Mouse (Mus musculus): ENCODE data around the gene Cox6a1. TPM values are rescaled to one million over a fixed set of nuclear protein-coding genes. Genes with fewer than 3 reads are reported as not detected.

Cox6a1 gene
- polyA plus RNA-seq, 1 experiment from 2014 or later = 912 TPM

DNA sequence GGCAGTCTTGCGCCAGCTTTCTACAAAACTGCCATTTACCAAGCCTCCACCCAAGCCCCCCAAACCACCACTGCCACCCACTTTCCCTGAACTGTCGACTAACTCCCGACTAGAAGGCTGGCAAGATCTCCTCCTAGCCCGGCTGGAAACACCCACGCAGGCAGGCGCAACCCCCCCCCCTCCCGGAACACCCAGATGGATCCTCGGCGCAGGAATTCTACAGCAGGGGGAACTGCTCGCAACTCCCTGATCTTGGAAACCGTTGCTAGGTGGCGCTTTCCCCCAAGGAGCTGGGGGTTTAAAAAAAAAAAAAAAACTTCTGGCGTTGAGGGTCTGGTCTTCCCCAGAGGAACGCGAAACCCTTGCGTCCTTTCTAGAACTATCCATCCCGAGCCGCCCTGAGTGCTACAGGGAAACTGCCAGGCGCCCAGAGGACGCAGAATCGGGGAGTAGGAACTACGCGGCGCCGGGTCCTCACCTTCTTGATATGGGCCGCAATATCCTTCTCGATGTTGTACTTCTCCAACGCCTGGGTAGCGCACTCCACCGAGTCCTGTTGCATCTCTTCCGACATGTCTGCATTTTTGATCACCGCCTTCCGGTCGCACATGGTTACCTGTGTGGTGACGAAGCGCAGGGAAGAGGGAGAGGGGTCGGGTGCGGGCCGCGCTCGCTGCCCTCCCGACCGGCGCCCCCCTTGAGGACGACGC lies 48.6 kb downstream of the Cox6a1 start:
- ATAC-seq (ENCODE audit: low read depth) (peak; percentile 0; the same call in 1 of the 2 replicates), DNase-seq (ENCODE audit: low spot score) (peak; percentile 93)
- WGBS = 1% methylated on average over 35 of the region's 46 CpGs
- H3K27me3 ChIP-seq (replicated peaks; ENCODE audit: control insufficient read depth, insufficient read depth, low read length) = no peaks in the 10 kb centered on the region
- peaks cover 10% of the 10 kb centered on the region for H3K4me1 ChIP-seq (ENCODE audit: control insufficient read depth, insufficient read depth, low read length)
- H3K4me3 ChIP-seq (ENCODE audit: low read depth, low read length) = peak overlapping the region; percentile 76
- peak overlapping the region; percentile 69 for H3K4me2 ChIP-seq (ENCODE audit: low read depth, low read length)
- peak overlapping the region; percentile 88 for H3K27ac ChIP-seq (replicated peaks; ENCODE audit: low read depth, low read length)
- peak overlapping the region; percentile 86 for H3K9ac ChIP-seq (ENCODE audit: low read depth, low read length)
- H3K36me3 ChIP-seq (ENCODE audit: control insufficient read depth, insufficient read depth, low read length) = peaks cover 39% of the 10 kb centered on the region
- no peaks in the 10 kb centered on the region for H3K9me3 ChIP-seq (ENCODE audit: control insufficient read depth, low read length)

DNA sequence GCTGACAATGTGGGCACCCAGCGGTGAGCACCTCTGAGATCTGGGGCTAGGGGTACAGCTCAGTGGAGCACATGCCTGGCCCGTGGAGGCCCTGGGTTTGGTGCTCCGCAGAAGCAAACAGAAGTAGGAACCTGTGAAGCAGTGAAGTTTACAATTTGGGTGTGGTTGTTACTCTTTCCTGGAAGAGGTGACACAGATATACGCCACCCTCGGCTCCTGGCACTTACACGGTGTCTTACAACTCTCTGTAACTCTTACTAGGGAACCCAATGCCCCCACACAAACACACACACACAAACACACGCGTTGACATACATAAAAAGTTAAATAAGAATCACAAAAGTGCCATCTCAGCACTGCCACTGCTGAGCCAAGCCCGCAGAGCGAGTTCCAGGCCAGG lies 52.4 kb downstream of the Cox6a1 start:
- 80% methylated on average over 10 of the region's 10 CpGs for WGBS
- Histone ChIP-seq H3K27me3 (replicated peaks; ENCODE audit: control insufficient read depth, insufficient read depth, low read length) (no peaks in the 10 kb centered on the region), H3K36me3 (ENCODE audit: control insufficient read depth, insufficient read depth, low read length) (peaks cover 50% of the 10 kb centered on the region), H3K4me3 (ENCODE audit: low read depth, low read length) (no peak overlapping the region), H3K27ac (replicated peaks; ENCODE audit: low read depth, low read length) (0 out of 2 replicates have a peak overlapping the region, but pooled peaks have one; percentile 21), H3K9me3 (ENCODE audit: control insufficient read depth, low read length) (no peaks in the 10 kb centered on the region), H3K4me2 (ENCODE audit: low read depth, low read length) (no peak overlapping the region), H3K4me1 (ENCODE audit: control insufficient read depth, insufficient read depth, low read length) (peaks cover 10% of the 10 kb centered on the region), H3K9ac (ENCODE audit: low read depth, low read length) (peak overlapping the region; percentile 30; the same call in 1 of the 2 replicates)
- no peak for ATAC-seq (ENCODE audit: low read depth)
- no peak for DNase-seq (ENCODE audit: low spot score)

Other genes with a start within 250 kb of the Cox6a1 start
- 28.5 and 28.7 TPM in 2 replicates for gene Acads, start 229.6 kb downstream of the Cox6a1 start, polyA plus RNA-seq (2014; fragmentation: Nextera tagmentation; extraction: Ambion mirVana)
- gene Unc119b, start 214.0 kb downstream of the Cox6a1 start, polyA plus RNA-seq (2014; fragmentation: Nextera tagmentation; extraction: Ambion mirVana) = 32.2 and 35.4 TPM in 2 replicates
- gene Mlec, start 190.8 kb downstream of the Cox6a1 start, polyA plus RNA-seq (2014; fragmentation: Nextera tagmentation; extraction: Ambion mirVana) = 69.8 and 72.9 TPM in 2 replicates
- 2.7 and 3.1 TPM in 2 replicates for gene Cabp1, start 154.6 kb downstream of the Cox6a1 start, polyA plus RNA-seq (2014; fragmentation: Nextera tagmentation; extraction: Ambion mirVana)
- gene Pop5, start 113.1 kb downstream of the Cox6a1 start, polyA plus RNA-seq (2014; fragmentation: Nextera tagmentation; extraction: Ambion mirVana) = 82.6 and 95.5 TPM in 2 replicates
- gene Rnf10, start 76.1 kb downstream of the Cox6a1 start, polyA plus RNA-seq (2014; fragmentation: Nextera tagmentation; extraction: Ambion mirVana) = 77.2 and 79.1 TPM in 2 replicates
- 39.0 and 41.9 TPM in 2 replicates for gene Coq5, start 69.3 kb downstream of the Cox6a1 start, polyA plus RNA-seq (2014; fragmentation: Nextera tagmentation; extraction: Ambion mirVana)
- gene Dynll1, start 48.0 kb downstream of the Cox6a1 start, polyA plus RNA-seq (2014; fragmentation: Nextera tagmentation; extraction: Ambion mirVana) = 1,629 and 1,828 TPM in 2 replicates
- gene Srsf9, start 21.8 kb downstream of the Cox6a1 start, polyA plus RNA-seq (2014; fragmentation: Nextera tagmentation; extraction: Ambion mirVana) = 203 and 230 TPM in 2 replicates
- 26.5 and 26.7 TPM in 2 replicates for gene Gatc, start 7.8 kb downstream of the Cox6a1 start, polyA plus RNA-seq (2014; fragmentation: Nextera tagmentation; extraction: Ambion mirVana)
- 48.5 and 51.3 TPM in 2 replicates for gene Triap1, start 7.8 kb downstream of the Cox6a1 start, polyA plus RNA-seq (2014; fragmentation: Nextera tagmentation; extraction: Ambion mirVana)
- gene Msi1, start 80.6 kb upstream of the Cox6a1 start, polyA plus RNA-seq (2014; fragmentation: Nextera tagmentation; extraction: Ambion mirVana) = 16.0 and 16.2 TPM in 2 replicates
- not detected in 2 replicates for gene Pla2g1b, start 117.3 kb upstream of the Cox6a1 start, polyA plus RNA-seq (2014; fragmentation: Nextera tagmentation; extraction: Ambion mirVana)
- 13.9 and 20.3 TPM in 2 replicates for gene Sirt4, start 135.7 kb upstream of the Cox6a1 start, polyA plus RNA-seq (2014; fragmentation: Nextera tagmentation; extraction: Ambion mirVana)
- gene Pxn, start 157.7 kb upstream of the Cox6a1 start, polyA plus RNA-seq (2014; fragmentation: Nextera tagmentation; extraction: Ambion mirVana) = 28.6 and 28.8 TPM in 2 replicates
- gene Rplp0, start 210.5 kb upstream of the Cox6a1 start, polyA plus RNA-seq (2014; fragmentation: Nextera tagmentation; extraction: Ambion mirVana) = 1,928 and 1,996 TPM in 2 replicates
- 40.3 and 41.9 TPM in 2 replicates for gene Gcn1l1, start 216.3 kb upstream of the Cox6a1 start, polyA plus RNA-seq (2014; fragmentation: Nextera tagmentation; extraction: Ambion mirVana)